Mouse (Mus musculus) gastrocnemius, postnatal 14 days (tissue): ENCODE data around the gene Arcn1. TPM values are rescaled to one million over a fixed set of nuclear protein-coding genes. Genes with fewer than 3 reads are reported as not detected.

ENCODE experiments used
- DNase-seq: peaks from one replicate; pipeline ENCODE4 v3.0.0; 2021; ENCODE audit warnings: mixed read lengths
- intact Hi-C: fragments of 180-260 bp; cut with DNase I; formaldehyde crosslinking; loops from one replicate; pipeline ENCODE4 v1.15.1; 2025; ENCODE audit warnings: low total_unique reads
- total RNA-seq, 2 experiments: library from RNA; stranded (reverse); gene quantifications; 2 replicates each; pipeline ENCODE4 v1.2.3; 2021

The Arcn1 gene
- total RNA-seq, 2 experiments from 2014 or later = 65.1 to 69.9 TPM

DNA sequence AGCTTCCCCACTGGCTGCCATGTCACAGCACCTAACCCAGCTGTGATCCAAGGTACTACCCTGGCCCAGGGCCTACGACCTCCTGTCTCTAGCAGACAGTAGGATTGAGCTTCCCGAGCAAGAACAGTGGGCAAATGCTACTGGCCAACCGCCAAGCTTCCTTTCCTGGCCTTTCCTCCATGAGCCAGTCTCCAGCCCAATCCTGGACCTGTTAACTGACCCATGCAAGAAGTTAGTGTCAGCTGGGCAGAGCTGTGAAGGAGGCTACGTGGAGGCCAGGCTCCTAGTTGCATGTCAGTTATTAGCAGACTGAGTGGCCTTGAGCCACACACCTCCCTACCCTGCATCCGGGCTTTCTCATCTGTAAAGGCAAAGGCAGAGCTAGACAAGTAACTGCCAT is 67.9 kb downstream of the Arcn1 start:
- intact Hi-C loops = no loop called here
- no peak for DNase-seq

DNA sequence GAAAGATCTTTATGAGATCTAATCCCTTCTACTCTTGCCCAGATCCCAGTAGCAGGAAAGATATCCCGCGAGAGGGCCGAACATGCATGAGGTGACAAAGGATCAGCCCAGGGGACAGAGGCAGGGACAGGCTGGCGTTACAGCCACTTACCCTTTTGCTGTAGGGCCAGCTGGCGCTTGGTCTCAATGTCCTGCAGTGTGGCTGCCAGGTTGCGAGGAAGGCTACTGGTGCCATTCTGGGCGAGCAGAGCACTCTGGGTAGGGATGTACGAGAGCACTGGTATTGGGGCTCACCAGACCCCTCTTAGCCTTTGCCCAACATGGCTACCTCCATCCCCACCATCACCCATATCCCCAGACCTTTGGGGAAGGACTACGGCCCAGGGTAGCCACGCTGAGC is 68.4 kb downstream of the Arcn1 start:
- intact Hi-C loops = no loop called here
- no peak for DNase-seq

DNA sequence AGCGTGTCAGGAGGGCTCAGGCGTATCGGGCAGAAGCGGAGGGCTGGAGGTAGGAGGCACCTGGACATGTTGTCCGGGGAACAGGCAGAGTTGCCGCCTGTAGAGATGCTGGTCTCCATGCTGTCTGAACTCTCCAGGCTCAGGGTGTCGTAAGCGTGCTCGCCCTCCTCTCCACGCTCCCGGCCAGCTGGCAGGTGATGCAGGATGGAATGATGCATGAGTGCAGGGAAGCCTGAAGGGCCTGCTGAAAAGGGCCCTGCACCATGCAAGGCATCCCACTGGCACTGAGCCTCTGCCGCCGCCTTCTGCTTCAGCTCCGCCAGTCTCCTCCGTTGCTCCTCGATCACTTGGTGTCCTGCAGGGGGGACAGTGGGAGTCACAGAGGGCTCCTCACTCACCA is 69.8 kb downstream of the Arcn1 start:
- intact Hi-C loops = no loop called here
- no peak for DNase-seq

DNA sequence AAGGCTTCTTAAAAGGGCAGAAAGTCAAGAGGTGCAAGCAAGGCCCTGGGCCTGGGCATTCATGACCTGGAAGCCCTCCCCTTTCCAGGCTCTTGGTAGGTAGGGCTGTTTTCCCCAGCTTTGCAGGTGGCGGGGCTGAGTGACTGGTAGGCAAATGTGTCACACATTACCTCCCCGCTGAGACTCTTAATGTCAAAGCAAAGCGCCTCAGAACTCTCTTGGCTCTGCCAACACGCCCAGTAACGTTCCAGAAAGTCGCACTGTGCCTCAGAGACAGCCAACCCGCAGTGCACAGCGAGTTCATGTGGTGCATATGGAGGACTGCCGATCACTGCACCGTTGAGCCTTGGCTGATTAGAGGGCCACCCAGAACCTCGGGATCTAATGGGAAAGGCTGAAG is 74.6 kb downstream of the Arcn1 start:
- intact Hi-C loops = no loop called here
- DNase-seq = no peak

DNA sequence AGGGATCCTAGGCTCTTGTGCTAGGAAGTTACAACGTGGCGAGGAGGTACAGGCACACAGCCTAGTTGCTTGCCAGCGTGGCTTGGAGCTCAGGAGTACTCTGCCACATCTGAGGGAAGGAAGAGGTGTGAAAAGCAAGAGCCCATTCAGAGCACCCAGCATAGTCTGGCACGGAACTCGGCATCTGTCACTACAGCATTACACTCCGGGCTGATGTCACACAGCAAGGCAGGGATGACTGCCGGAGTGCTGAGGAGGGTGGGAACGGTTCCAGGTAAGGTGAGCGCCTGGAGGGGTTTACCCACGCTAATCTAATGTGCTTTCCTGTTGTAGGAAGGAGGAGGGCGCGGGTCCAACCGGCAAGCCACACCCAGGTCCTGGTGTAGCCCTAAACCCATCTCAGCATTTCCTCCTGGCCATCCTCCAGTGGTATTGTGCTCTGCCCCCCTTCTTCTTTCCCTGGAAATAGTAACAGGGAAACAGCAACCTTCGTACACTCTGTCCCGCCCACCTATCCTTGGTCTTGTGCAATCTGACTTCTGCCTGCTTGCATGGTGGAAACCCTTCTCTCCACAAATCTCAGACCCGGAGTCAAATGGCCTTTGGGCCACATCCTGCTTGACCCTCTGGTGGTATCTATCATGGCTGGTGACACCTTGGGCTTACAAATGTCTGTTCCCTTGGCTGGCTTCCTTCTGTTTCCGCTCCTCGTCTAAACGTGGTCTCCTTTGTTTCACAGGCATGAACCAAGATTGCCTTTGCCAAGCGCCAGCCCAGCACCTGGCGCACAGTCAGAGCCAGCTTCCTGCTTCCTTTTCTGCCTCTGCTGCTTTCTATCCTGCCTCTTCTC is 75.7 kb downstream of the Arcn1 start:
- intact Hi-C loops = no loop called here
- peak; percentile 57 for DNase-seq

Other genes with a start within 250 kb of the Arcn1 start
- gene Cxcr5, start 206.0 kb downstream of the Arcn1 start, total RNA-seq = not detected
- 10 to 100 TPM; 61.8 to 62.2 TPM for gene Ddx6, start 163.0 kb downstream of the Arcn1 start, total RNA-seq
- not detected for gene Treh, start 94.6 kb downstream of the Arcn1 start, total RNA-seq
- gene Phldb1, start 32.6 kb downstream of the Arcn1 start, total RNA-seq = 10 to 100 TPM; 43.8 to 47.6 TPM
- gene Ift46, start 63 bp upstream of the Arcn1 start, total RNA-seq = 10 to 100 TPM; 29.2 to 38.8 TPM
- 10 to 100 TPM in 1 of 2 experiments, 1 to 10 TPM in 1; 9.4 to 11.6 TPM for gene Tmem25, start 31.5 kb upstream of the Arcn1 start, total RNA-seq
- under 1 TPM in 1 of 2 experiments, not detected in 1; 0.73 TPM for gene Ttc36, start 35.2 kb upstream of the Arcn1 start, total RNA-seq
- gene Kmt2a, start 113.5 kb upstream of the Arcn1 start, total RNA-seq = 10 to 100 TPM; 11.8 to 14.3 TPM
- 100 to 1,000 TPM; 663 to 775 TPM for gene Atp5l, start 152.9 kb upstream of the Arcn1 start, total RNA-seq
- 10 to 100 TPM; 31.9 to 36.4 TPM for gene Ube4a, start 197.8 kb upstream of the Arcn1 start, total RNA-seq
- under 1 TPM in 1 of 2 experiments, not detected in 1; 0.13 TPM for gene Cd3g, start 212.6 kb upstream of the Arcn1 start, total RNA-seq
- under 1 TPM in 1 of 2 experiments, not detected in 1; 0.33 TPM for gene Cd3d, start 213.9 kb upstream of the Arcn1 start, total RNA-seq
- not detected for gene Cd3e, start 241.8 kb upstream of the Arcn1 start, total RNA-seq